Mouse (Mus musculus) spleen, adult 18-20 months (tissue): ENCODE data around the gene Cracr2b.
A peak's percentile ranks its signal among the peaks of the same experiment; 100 is the strongest.
"Not testable (repeated sequence)": the region's sequence is repeated elsewhere in the genome, so short reads cannot be mapped to it uniquely, and the experiment has no call there.

Experiments
- DNase-seq, 2 experiments: peaks; one replicate each; pipeline ENCODE4 v3.0.0; 2022; ENCODE audit warnings: mixed read lengths in 2 of 2

The Cracr2b gene

GRCm38 (mm10) chr7:141433517-141434400 lies 27.1 kb upstream of the Cracr2b start:
- DNase-seq: no peak

- DNase-seq: no peak
Observed at GRCm38 (mm10) chr7:141434464-141434863, 26.4 kb upstream of the Cracr2b start.

GRCm38 (mm10) chr7:141435129-141435855 lies 25.6 kb upstream of the Cracr2b start:
- peak; percentile 40 to 56 for DNase-seq

- DNase-seq: no peak
Observed at GRCm38 (mm10) chr7:141435856-141436522, 24.9 kb upstream of the Cracr2b start.

GRCm38 (mm10) chr7:141436523-141436892 lies 24.4 kb upstream of the Cracr2b start:
- DNase-seq: no peak

- peak; percentile 73 to 83 for DNase-seq
Observed at GRCm38 (mm10) chr7:141437178-141438120, 23.4 kb upstream of the Cracr2b start, which contains the start of gene Slc25a22. Gene Slc25a22 (minus strand): TSS chr7:141437892.

- DNase-seq: no peak
Observed at GRCm38 (mm10) chr7:141438201-141438968, 22.5 kb upstream of the Cracr2b start.

- no peak for DNase-seq
Observed at GRCm38 (mm10) chr7:141439140-141439679, 21.7 kb upstream of the Cracr2b start.

- DNase-seq: no peak
Observed at GRCm38 (mm10) chr7:141439811-141440210, 21.1 kb upstream of the Cracr2b start.

- DNase-seq: peak; percentile 15 to 41
Observed at GRCm38 (mm10) chr7:141440613-141441012, 20.3 kb upstream of the Cracr2b start.

GRCm38 (mm10) chr7:141441460-141441859 lies 19.4 kb upstream of the Cracr2b start:
- no peak for DNase-seq

GRCm38 (mm10) chr7:141442199-141442598 lies 18.7 kb upstream of the Cracr2b start:
- no peak for DNase-seq

- no peak for DNase-seq
Observed at GRCm38 (mm10) chr7:141443081-141443821, 17.6 kb upstream of the Cracr2b start.

GRCm38 (mm10) chr7:141443828-141444237 lies 17.1 kb upstream of the Cracr2b start, which contains the start of gene Pidd1:
Gene Pidd1 (minus strand): TSS chr7:141444025.
- peak; percentile 26 to 44 for DNase-seq

- DNase-seq: not testable (repeated sequence)
Observed at GRCm38 (mm10) chr7:141446374-141446773, 14.5 kb upstream of the Cracr2b start.

GRCm38 (mm10) chr7:141447110-141447991 lies 13.5 kb upstream of the Cracr2b start, which contains the start of gene Rplp2:
Gene Rplp2 (plus strand): TSS chr7:141447370.
- peak; percentile 89 to 94 for DNase-seq

GRCm38 (mm10) chr7:141451928-141452327 lies 9.0 kb upstream of the Cracr2b start:
- DNase-seq: no peak

GRCm38 (mm10) chr7:141453636-141454035 lies 7.3 kb upstream of the Cracr2b start:
- no peak for DNase-seq
